Mouse (Mus musculus): ENCODE results near the gene Rnf114. TPM values are rescaled to one million over a fixed set of nuclear protein-coding genes. Genes with fewer than 3 reads are reported as not detected.

Gene Rnf114
- polyA plus RNA-seq, 1 experiment from 2014 or later: 62.2 TPM

- no peaks in the 10 kb centered on the region for H3K9me3 ChIP-seq (ENCODE audit: control insufficient read depth)
- peaks cover 19% of the 10 kb centered on the region for H3K36me3 ChIP-seq (ENCODE audit: control insufficient read depth, insufficient read depth)
- H3K27ac ChIP-seq (ENCODE audit: low read depth, low read length): peak overlapping the region; percentile 98
- H3K4me3 ChIP-seq (ENCODE audit: low read depth, low read length): peak overlapping the region; percentile 90
- under 1% methylated on average over 29 of the region's 32 CpGs for WGBS
- H3K27me3 ChIP-seq (replicated peaks; ENCODE audit: control insufficient read depth, insufficient read depth, low read length): no peaks in the 10 kb centered on the region
- peak overlapping the region; percentile 93 for H3K9ac ChIP-seq (ENCODE audit: low read depth, low read length)
- H3K4me2 ChIP-seq (replicated peaks; ENCODE audit: low read depth): peak overlapping the region; percentile 81
- peak; percentile 50 for ATAC-seq
- H3K4me1 ChIP-seq (replicated peaks; ENCODE audit: control insufficient read depth, insufficient read depth, low read length): 0 out of 2 replicates have a peak, but pooled peaks cover 3% of the 10 kb centered on the region
- no peak for TF ChIP-seq CTCF (IDR thresholded peaks at IDR 0.05; ENCODE audit: low read depth)
These were observed 11.5 kb downstream of the Rnf114 start for GRCm38 (mm10) chr2:167503896-167504349.

GRCm38 (mm10) chr2:167505127-167505526 lies 12.7 kb downstream of the Rnf114 start:
- Histone ChIP-seq H3K9ac (ENCODE audit: low read depth, low read length) (no peak overlapping the region), H3K27ac (ENCODE audit: low read depth, low read length) (peak overlapping the region; percentile 98), H3K27me3 (replicated peaks; ENCODE audit: control insufficient read depth, insufficient read depth, low read length) (no peaks in the 10 kb centered on the region), H3K36me3 (ENCODE audit: control insufficient read depth, insufficient read depth) (peaks cover 23% of the 10 kb centered on the region), H3K9me3 (ENCODE audit: control insufficient read depth) (no peaks in the 10 kb centered on the region), H3K4me2 (replicated peaks; ENCODE audit: low read depth) (peak overlapping the region; percentile 81), H3K4me1 (replicated peaks; ENCODE audit: control insufficient read depth, insufficient read depth, low read length) (0 out of 2 replicates have a peak, but pooled peaks cover 3% of the 10 kb centered on the region), H3K4me3 (ENCODE audit: low read depth, low read length) (peak overlapping the region; percentile 90)
- TF ChIP-seq CTCF (IDR thresholded peaks at IDR 0.05; ENCODE audit: low read depth): no peak
- WGBS: 37% methylated on average over 3 of the region's 3 CpGs
- peak; percentile 20; the same call in 1 of the 2 replicates for ATAC-seq

- Histone ChIP-seq H3K4me2 (replicated peaks; ENCODE audit: low read depth) (no peak overlapping the region), H3K9me3 (ENCODE audit: control insufficient read depth) (no peaks in the 10 kb centered on the region), H3K27me3 (replicated peaks; ENCODE audit: control insufficient read depth, insufficient read depth, low read length) (no peaks in the 10 kb centered on the region), H3K36me3 (ENCODE audit: control insufficient read depth, insufficient read depth) (peaks cover 37% of the 10 kb centered on the region), H3K27ac (ENCODE audit: low read depth, low read length) (no peak overlapping the region), H3K4me1 (replicated peaks; ENCODE audit: control insufficient read depth, insufficient read depth, low read length) (0 out of 2 replicates have a peak, but pooled peaks cover 3% of the 10 kb centered on the region), H3K4me3 (ENCODE audit: low read depth, low read length) (no peak overlapping the region), H3K9ac (ENCODE audit: low read depth, low read length) (no peak overlapping the region)
- 79% methylated on average over 10 of the region's 10 CpGs for WGBS
- TF ChIP-seq CTCF (IDR thresholded peaks at IDR 0.05; ENCODE audit: low read depth): no peak
- ATAC-seq: no peak
These were observed 14.3 kb downstream of the Rnf114 start for GRCm38 (mm10) chr2:167506546-167507260.

GRCm38 (mm10) chr2:167507719-167508385 lies 15.4 kb downstream of the Rnf114 start:
- no peak for TF ChIP-seq CTCF (IDR thresholded peaks at IDR 0.05; ENCODE audit: low read depth)
- H3K36me3 ChIP-seq (ENCODE audit: control insufficient read depth, insufficient read depth): peaks cover 49% of the 10 kb centered on the region
- 0 out of 2 replicates have a peak, but pooled peaks cover 3% of the 10 kb centered on the region for H3K4me1 ChIP-seq (replicated peaks; ENCODE audit: control insufficient read depth, insufficient read depth, low read length)
- no peak overlapping the region for H3K4me3 ChIP-seq (ENCODE audit: low read depth, low read length)
- no peak overlapping the region for H3K4me2 ChIP-seq (replicated peaks; ENCODE audit: low read depth)
- 67% methylated on average over 3 of the region's 3 CpGs for WGBS
- no peak for ATAC-seq
- peak overlapping the region; percentile 23; the same call in 1 of the 2 replicates for H3K27ac ChIP-seq (ENCODE audit: low read depth, low read length)
- H3K9me3 ChIP-seq (ENCODE audit: control insufficient read depth): no peaks in the 10 kb centered on the region
- H3K9ac ChIP-seq (ENCODE audit: low read depth, low read length): no peak overlapping the region
- H3K27me3 ChIP-seq (replicated peaks; ENCODE audit: control insufficient read depth, insufficient read depth, low read length): no peaks in the 10 kb centered on the region

GRCm38 (mm10) chr2:167508569-167508968 lies 16.1 kb downstream of the Rnf114 start:
- H3K4me1 ChIP-seq (replicated peaks; ENCODE audit: control insufficient read depth, insufficient read depth, low read length): 0 out of 2 replicates have a peak, but pooled peaks cover 3% of the 10 kb centered on the region
- WGBS: 92% methylated on average over 4 of the region's 4 CpGs
- TF ChIP-seq CTCF (IDR thresholded peaks at IDR 0.05; ENCODE audit: low read depth): no peak
- no peak overlapping the region for H3K4me2 ChIP-seq (replicated peaks; ENCODE audit: low read depth)
- no peak overlapping the region for H3K27ac ChIP-seq (ENCODE audit: low read depth, low read length)
- no peaks in the 10 kb centered on the region for H3K9me3 ChIP-seq (ENCODE audit: control insufficient read depth)
- peaks cover 56% of the 10 kb centered on the region for H3K36me3 ChIP-seq (ENCODE audit: control insufficient read depth, insufficient read depth)
- H3K27me3 ChIP-seq (replicated peaks; ENCODE audit: control insufficient read depth, insufficient read depth, low read length): no peaks in the 10 kb centered on the region
- H3K9ac ChIP-seq (ENCODE audit: low read depth, low read length): no peak overlapping the region
- no peak overlapping the region for H3K4me3 ChIP-seq (ENCODE audit: low read depth, low read length)
- ATAC-seq: no peak

- 74% methylated on average over 3 of the region's 3 CpGs for WGBS
- no peak for TF ChIP-seq CTCF (IDR thresholded peaks at IDR 0.05; ENCODE audit: low read depth)
- Histone ChIP-seq H3K4me2 (replicated peaks; ENCODE audit: low read depth) (no peak overlapping the region), H3K4me1 (replicated peaks; ENCODE audit: control insufficient read depth, insufficient read depth, low read length) (no peaks in the 10 kb centered on the region), H3K4me3 (ENCODE audit: low read depth, low read length) (no peak overlapping the region), H3K27ac (ENCODE audit: low read depth, low read length) (no peak overlapping the region), H3K9ac (ENCODE audit: low read depth, low read length) (no peak overlapping the region), H3K27me3 (replicated peaks; ENCODE audit: control insufficient read depth, insufficient read depth, low read length) (no peaks in the 10 kb centered on the region), H3K9me3 (ENCODE audit: control insufficient read depth) (no peaks in the 10 kb centered on the region), H3K36me3 (ENCODE audit: control insufficient read depth, insufficient read depth) (peaks cover 75% of the 10 kb centered on the region)
- ATAC-seq: no peak
These were observed 18.0 kb downstream of the Rnf114 start for GRCm38 (mm10) chr2:167510485-167510884.
